Mouse (Mus musculus) Patski (cell line): ENCODE measurements around the gene Hs6st1. TPM values are rescaled to one million over a fixed set of nuclear protein-coding genes. Genes with fewer than 3 reads are reported as not detected.

Experiments used
- ATAC-seq: fragments of 100-300 bp; one replicate; pipeline ENCODE4 v1.8.0; 2021
- CTCF ChIA-PET: fragments of 350-600 bp; sonication (Branson Sonifier 250); formaldehyde crosslinking; loops from one replicate; lab custom pipeline; 2022; ENCODE audit warnings: inconsistent platforms; lab: Charles Lee
- POLR2A ChIA-PET: fragments of 350-600 bp; sonication (Branson Sonifier 250); formaldehyde crosslinking; loops from one replicate; lab custom pipeline; 2022; ENCODE audit warnings: antibody characterized with exemption, inconsistent platforms; lab: Charles Lee
- DNase-seq: peaks from one replicate; pipeline ENCODE4 v3.0.0-alpha.2; 2011; ENCODE audit warnings: low read depth, low spot score
- H3K27me3 ChIP-seq: fragments of 371-371 bp; one replicate; pipeline ENCODE4 v1.5.1; 2021
- CTCF ChIP-seq: fragments of 100-300 bp; IDR thresholded peaks from one replicate; pipeline ENCODE4 v1.5.1; 2021
- in situ Hi-C: fragments of 300-500 bp; cut with MboI; formaldehyde crosslinking; loops from 3 replicates; pipeline ENCODE4 v1.11.1; 2018; ENCODE audit warnings: low pct_unique_long_range_greater_than_20kb, mixed read lengths
- polyA plus RNA-seq: library from polyadenylated mRNA; unstranded; gene quantifications from one replicate; pipeline ENCODE4 v1.2.3, GENCODE M21; 2021

Gene Hs6st1
- polyA plus RNA-seq, 1 experiment from 2014 or later = 207 TPM

- ChIA-PET CTCF (interaction anchor here (0.6 to 1.8 kb wide), 3 partner anchors 12 to 110 kb away, joined by 3 to 6 read pairs (median 3); no protein-coding TSS in a partner anchor), POLR2A (interaction anchor here (0.6 to 1.9 kb wide), 2 partner anchors 26 to 772 kb away, joined by 4 read pairs; no protein-coding TSS in a partner anchor)
- in situ Hi-C loops = no loop called here
- no peak for DNase-seq
- no peaks in the 10 kb centered on the region for H3K27me3 ChIP-seq
- no peak for ATAC-seq
- no peak for TF ChIP-seq CTCF
These were observed 46.6 kb downstream of the Hs6st1 start for GRCm38 (mm10) chr1:36114844-36115243.

GRCm38 (mm10) chr1:36116488-36116887, 48.3 kb downstream of the Hs6st1 start:
- no peaks in the 10 kb centered on the region for H3K27me3 ChIP-seq
- no peak for TF ChIP-seq CTCF
- ChIA-PET CTCF (no interaction called here), POLR2A (interaction anchor here (1.4 to 1.9 kb wide), 2 partner anchors 10 to 27 kb away, joined by 3 to 4 read pairs; no protein-coding TSS in a partner anchor)
- peak; percentile 75 for DNase-seq
- ATAC-seq = peak; percentile 78
- in situ Hi-C loops = no loop called here

GRCm38 (mm10) chr1:36118061-36118685, 50.0 kb downstream of the Hs6st1 start:
- TF ChIP-seq CTCF = no peak
- no peaks in the 10 kb centered on the region for H3K27me3 ChIP-seq
- DNase-seq = no peak
- ATAC-seq = no peak
- POLR2A ChIA-PET = interaction anchor here (0.5 kb wide), 1 partner anchor 76 kb away, joined by 3 read pairs; no protein-coding TSS in a partner anchor
- CTCF ChIA-PET = interaction anchor here (1.0 to 1.3 kb wide), 2 partner anchors 11 to 17 kb away, joined by 5 read pairs; no protein-coding TSS in a partner anchor
- in situ Hi-C loops = no loop called here

GRCm38 (mm10) chr1:36118958-36119357, 50.8 kb downstream of the Hs6st1 start:
- ChIA-PET POLR2A (interaction anchor here (0.5 kb wide), 1 partner anchor 77 kb away, joined by 3 read pairs; no protein-coding TSS in a partner anchor), CTCF (interaction anchor here (0.9 to 1.5 kb wide), 4 partner anchors 10 to 18 kb away, joined by 3 to 5 read pairs (median 5); no protein-coding TSS in a partner anchor)
- TF ChIP-seq CTCF = no peak
- no peaks in the 10 kb centered on the region for H3K27me3 ChIP-seq
- ATAC-seq (no peak), DNase-seq (no peak)
- in situ Hi-C loops = no loop called here

- ChIA-PET CTCF (interaction anchor here (0.9 to 1.5 kb wide), 3 partner anchors 9 to 19 kb away, joined by 3 to 5 read pairs (median 5); no protein-coding TSS in a partner anchor), POLR2A (no interaction called here)
- no peaks in the 10 kb centered on the region for H3K27me3 ChIP-seq
- no peak for TF ChIP-seq CTCF
- no peak for DNase-seq
- in situ Hi-C loops = no loop called here
- ATAC-seq = no peak
These were observed 51.2 kb downstream of the Hs6st1 start for GRCm38 (mm10) chr1:36119426-36119825.

GRCm38 (mm10) chr1:36121172-36121571, 53.0 kb downstream of the Hs6st1 start:
- TF ChIP-seq CTCF = no peak
- ChIA-PET CTCF (no interaction called here), POLR2A (no interaction called here)
- no peak for DNase-seq
- no peaks in the 10 kb centered on the region for H3K27me3 ChIP-seq
- ATAC-seq = no peak
- in situ Hi-C loops = no loop called here

- ATAC-seq = no peak
- CTCF ChIA-PET = no interaction called here
- no peak for DNase-seq
- POLR2A ChIA-PET = interaction anchor here (0.6 kb wide), 1 partner anchor 54 kb away, joined by 11 read pairs; no protein-coding TSS in a partner anchor
- H3K27me3 ChIP-seq = no peaks in the 10 kb centered on the region
- no peak for TF ChIP-seq CTCF
- in situ Hi-C loops = loop anchor here (25.0 kb wide), 1 partner anchor 1238 kb away; no protein-coding TSS in a partner anchor
These were observed 56.9 kb downstream of the Hs6st1 start for GRCm38 (mm10) chr1:36125076-36125475.

GRCm38 (mm10) chr1:36129126-36129525, 60.9 kb downstream of the Hs6st1 start:
- TF ChIP-seq CTCF = no peak
- CTCF ChIA-PET = interaction anchor here (1.2 to 1.5 kb wide), 2 partner anchors 10 to 59 kb away, joined by 3 to 5 read pairs; no protein-coding TSS in a partner anchor
- in situ Hi-C loops = loop anchor here (25.0 kb wide), 1 partner anchor 1242 kb away; no protein-coding TSS in a partner anchor
- H3K27me3 ChIP-seq = no peaks in the 10 kb centered on the region
- POLR2A ChIA-PET = interaction anchor here (0.6 to 0.7 kb wide), 2 partner anchors 29 to 115 kb away, joined by 3 read pairs; no protein-coding TSS in a partner anchor
- peak; percentile 77 for ATAC-seq
- peak; percentile 71 for DNase-seq

GRCm38 (mm10) chr1:36129881-36130280, 61.7 kb downstream of the Hs6st1 start:
- H3K27me3 ChIP-seq = no peaks in the 10 kb centered on the region
- in situ Hi-C loops = loop anchor here (5.0 to 25.0 kb wide), 6 partner anchors 53 to 1243 kb away; no protein-coding TSS in a partner anchor
- POLR2A ChIA-PET = no interaction called here
- TF ChIP-seq CTCF = no peak
- ATAC-seq (no peak), DNase-seq (no peak)
- CTCF ChIA-PET = interaction anchor here (1.5 kb wide), 1 partner anchor 60 kb away, joined by 3 read pairs; no protein-coding TSS in a partner anchor

- TF ChIP-seq CTCF = no peak
- in situ Hi-C loops = loop anchor here (5.0 to 25.0 kb wide), 6 partner anchors 53 to 1243 kb away; no protein-coding TSS in a partner anchor
- no peaks in the 10 kb centered on the region for H3K27me3 ChIP-seq
- no peak for DNase-seq
- POLR2A ChIA-PET = no interaction called here
- CTCF ChIA-PET = interaction anchor here (1.5 kb wide), 1 partner anchor 60 kb away, joined by 3 read pairs; no protein-coding TSS in a partner anchor
- ATAC-seq = no peak
These were observed 62.3 kb downstream of the Hs6st1 start for GRCm38 (mm10) chr1:36130307-36131035.
